Mouse (Mus musculus) macrophage (primary cell): ENCODE data around the gene Eps15. TPM values are rescaled to one million over a fixed set of nuclear protein-coding genes. Genes with fewer than 3 reads are reported as not detected.

Experiments used
- H3K27ac ChIP-seq: fragments of 350-480 bp; formaldehyde crosslinking; 2 replicates; pipeline ENCODE4 v1.9.0; 2021
- H3K36me3 ChIP-seq: fragments of 350-480 bp; formaldehyde crosslinking; 2 replicates; pipeline ENCODE4 v1.9.0; 2021; ENCODE audit errors: inconsistent target
- H3K4me3 ChIP-seq: fragments of 350-480 bp; formaldehyde crosslinking; 2 replicates; pipeline ENCODE4 v1.9.0; 2021; ENCODE audit errors: inconsistent target
- H3K79me2 ChIP-seq: fragments of 350-480 bp; formaldehyde crosslinking; 2 replicates; pipeline ENCODE4 v1.9.0; 2021; ENCODE audit errors: inconsistent target
- WGBS: methylation state at CpG from one replicate; pipeline ENCODE4 v1.1.7; 2026; ENCODE audit warnings: inconsistent platforms; ENCODE audit not compliant: missing documents; 5-methylcytosine and 5-hydroxymethylcytosine counted together
- polyA plus RNA-seq: library from polyadenylated mRNA; stranded (reverse); fragments of 250-400 nt; gene quantifications from 3 replicates; pipeline ENCODE4 v1.2.4, GENCODE M21; 2018; ENCODE audit warnings: inconsistent platforms
- total RNA-seq, 78 experiments: library from RNA; depleted of rRNA; stranded (reverse); fragments of 250-400 nt; gene quantifications; 1 replicate in 9 of 78; 2 replicates in 24 of 78; 3 replicates in 43 of 78; 4 replicates in 2 of 78; pipeline ENCODE4 v1.2.4; 2018; ENCODE audit warnings: inconsistent platforms in 56 of 78

Gene Eps15
- 100 to 1,000 TPM; 139 to 365 (median 207) TPM for total RNA-seq (2018; cell fraction: chromatin; rRNA removed)
- total RNA-seq (2018; cell fraction: cytosol; rRNA removed): 100 to 1,000 TPM in 13 of 26 experiments, 10 to 100 TPM in 13; 78.0 to 151 (median 106) TPM
- total RNA-seq (2018; cell fraction: nucleus; rRNA removed): 100 to 1,000 TPM in 23 of 26 experiments, 10 to 100 TPM in 3; 86.4 to 258 (median 131) TPM
- polyA plus RNA-seq: 96.6 to 124 TPM (median 102 TPM) in 3 replicates

GRCm38 (mm10) chr4:109279689-109280458 lies at the start of gene Eps15:
Gene Eps15, plus strand, starts transcription at chr4:109280268.
- peak within 1 kb of the TSS; percentile 62 for H3K4me3 ChIP-seq
- peaks cover 43% of the 10 kb centered on the region for H3K79me2 ChIP-seq
- WGBS: 7% methylated on average over 41 of the region's 44 CpGs
- H3K27ac ChIP-seq: 0 out of 2 replicates have a peak within 1 kb of the TSS, but pooled peaks have one; percentile 21
- no peaks in the 10 kb centered on the region for H3K36me3 ChIP-seq

GRCm38 (mm10) chr4:109234185-109234584 lies 45.9 kb upstream of the Eps15 start, which contains the start of gene Calr4:
Gene Calr4, plus strand, starts transcription at chr4:109234485.
- H3K4me3 ChIP-seq: no peak within 1 kb of the TSS
- H3K79me2 ChIP-seq: no peaks in the 10 kb centered on the region
- no peaks in the 10 kb centered on the region for H3K36me3 ChIP-seq
- H3K27ac ChIP-seq: no peak within 1 kb of the TSS
- WGBS: 93% methylated on average over 2 of the region's 2 CpGs

- Histone ChIP-seq H3K79me2 (no peaks in the 10 kb centered on the region), H3K27ac (no peak overlapping the region), H3K4me3 (no peak overlapping the region), H3K36me3 (no peaks in the 10 kb centered on the region)
- WGBS: 82% methylated on average over 9 of the region's 9 CpGs
Measured at GRCm38 (mm10) chr4:109234806-109235350, 45.2 kb upstream of the Eps15 start.

- no peaks in the 10 kb centered on the region for H3K79me2 ChIP-seq
- H3K27ac ChIP-seq: no peak overlapping the region
- no peaks in the 10 kb centered on the region for H3K36me3 ChIP-seq
- H3K4me3 ChIP-seq: no peak overlapping the region
- WGBS: 96% methylated on average over 7 of the region's 7 CpGs
Measured at GRCm38 (mm10) chr4:109236186-109236879, 43.7 kb upstream of the Eps15 start.

GRCm38 (mm10) chr4:109238428-109239268 lies 41.4 kb upstream of the Eps15 start:
- 87% methylated on average over 24 of the region's 24 CpGs for WGBS
- no peaks in the 10 kb centered on the region for H3K79me2 ChIP-seq
- H3K4me3 ChIP-seq: no peak overlapping the region
- no peaks in the 10 kb centered on the region for H3K36me3 ChIP-seq
- no peak overlapping the region for H3K27ac ChIP-seq

- Histone ChIP-seq H3K27ac (no peak overlapping the region), H3K4me3 (no peak overlapping the region), H3K79me2 (no peaks in the 10 kb centered on the region), H3K36me3 (no peaks in the 10 kb centered on the region)
Measured at GRCm38 (mm10) chr4:109241221-109241620, 38.8 kb upstream of the Eps15 start.

GRCm38 (mm10) chr4:109241934-109242333 lies 38.1 kb upstream of the Eps15 start:
- no peak overlapping the region for H3K4me3 ChIP-seq
- 72% methylated on average over 4 of the region's 4 CpGs for WGBS
- H3K36me3 ChIP-seq: no peaks in the 10 kb centered on the region
- no peak overlapping the region for H3K27ac ChIP-seq
- no peaks in the 10 kb centered on the region for H3K79me2 ChIP-seq

GRCm38 (mm10) chr4:109244506-109244905 lies 35.6 kb upstream of the Eps15 start:
- Histone ChIP-seq H3K36me3 (no peaks in the 10 kb centered on the region), H3K27ac (no peak overlapping the region), H3K4me3 (no peak overlapping the region), H3K79me2 (no peaks in the 10 kb centered on the region)
- 93% methylated on average over 7 of the region's 7 CpGs for WGBS

- Histone ChIP-seq H3K79me2 (no peaks in the 10 kb centered on the region), H3K27ac (no peak overlapping the region), H3K4me3 (no peak overlapping the region), H3K36me3 (no peaks in the 10 kb centered on the region)
- WGBS: 93% methylated on average over 6 of the region's 6 CpGs
Measured at GRCm38 (mm10) chr4:109245016-109245620, 35.0 kb upstream of the Eps15 start.

GRCm38 (mm10) chr4:109251605-109252004 lies 28.5 kb upstream of the Eps15 start:
- Histone ChIP-seq H3K27ac (no peak overlapping the region), H3K4me3 (no peak overlapping the region), H3K79me2 (no peaks in the 10 kb centered on the region), H3K36me3 (no peaks in the 10 kb centered on the region)
- 49% methylated on average over 3 of the region's 3 CpGs for WGBS

- H3K36me3 ChIP-seq: no peaks in the 10 kb centered on the region
- 91% methylated on average over 4 of the region's 4 CpGs for WGBS
- H3K4me3 ChIP-seq: no peak overlapping the region
- no peak overlapping the region for H3K27ac ChIP-seq
- H3K79me2 ChIP-seq: no peaks in the 10 kb centered on the region
Measured at GRCm38 (mm10) chr4:109252199-109252598, 27.9 kb upstream of the Eps15 start.

GRCm38 (mm10) chr4:109253664-109254151 lies 26.4 kb upstream of the Eps15 start:
- H3K4me3 ChIP-seq: no peak overlapping the region
- 11% methylated on average over 11 of the region's 11 CpGs for WGBS
- H3K79me2 ChIP-seq: no peaks in the 10 kb centered on the region
- H3K27ac ChIP-seq: peak overlapping the region; percentile 57
- no peaks in the 10 kb centered on the region for H3K36me3 ChIP-seq

- peak overlapping the region; percentile 55 for H3K27ac ChIP-seq
- no peak overlapping the region for H3K4me3 ChIP-seq
- WGBS: 91% methylated on average over 5 of the region's 5 CpGs
- H3K79me2 ChIP-seq: no peaks in the 10 kb centered on the region
- no peaks in the 10 kb centered on the region for H3K36me3 ChIP-seq
Measured at GRCm38 (mm10) chr4:109254511-109254910, 25.6 kb upstream of the Eps15 start.
